ENCODE assay signal across 30 mouse cellular contexts in the genomic region with DNA sequence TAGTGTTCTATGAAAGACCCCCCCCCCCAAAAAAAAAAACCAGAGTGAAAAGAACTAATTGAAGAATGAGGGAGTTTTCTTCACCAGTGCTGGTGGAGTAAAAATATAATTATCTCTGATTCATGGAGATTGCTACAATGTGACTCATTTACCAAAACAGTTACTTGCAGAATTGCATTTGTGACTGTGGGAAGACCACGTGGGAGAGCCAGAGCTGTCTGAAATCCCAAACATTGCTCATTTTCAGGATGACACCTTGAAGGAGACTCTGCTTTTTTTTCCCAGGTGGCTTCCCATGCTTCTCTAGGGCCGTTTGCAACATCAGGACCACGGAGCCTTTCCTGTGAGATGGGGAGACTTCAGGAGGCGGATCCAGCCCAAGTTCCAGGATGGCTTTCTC.
DNase-seq lines count a peak whose midpoint lies in the region; ATAC-seq and TF ChIP-seq lines count a peak whose summit lies in the region.
"Had no signal": no experiment of that assay in that cellular context is flagged by ENCODE, and none has a peak within 500 bp of the region (broad histone marks: within the 10 kb centered on the region; RNA-seq: fewer than 3 reads in every experiment).

No protein-coding gene starts in this region.

- TF ChIP-seq CTCF in intestine, postnatal 0 days (IDR thresholded peaks at IDR 0.05; ENCODE audit: low read depth) = no peak
- no peak for TF ChIP-seq CTCF in layer of hippocampus, adult 2 months (conservative IDR thresholded peaks at IDR 0.05)

- no peaks in the 10 kb centered on the region for H3K27me3 ChIP-seq in intestine, postnatal 0 days (replicated peaks; ENCODE audit: control insufficient read depth, insufficient read depth, low read length)
- H3K27me3 ChIP-seq: embryonic facial prominence, embryonic 15.5 days; kidney, embryonic 15.5 days; liver, embryonic 15.5 days; lung, embryonic 15.5 days; neural tube, embryonic 12.5 days had no signal

- no peak for DNase-seq in frontal cortex, postnatal 14 days (ENCODE audit: low spot score in 2 of 2)
- peak; percentile 26 to 28 for DNase-seq in left cerebral cortex, postnatal 14 days (ENCODE audit: low spot score in 2 of 2)
- DNase-seq in left cerebral cortex, postnatal 10 days (ENCODE audit: extremely low spot score in 1 of 2, low spot score in 2 of 2) = no peak
- DNase-seq in NIH3T3 (ENCODE audit: low read depth) = peak; percentile 52
- DNase-seq in left cerebral cortex, postnatal 36 days (ENCODE audit: low spot score in 2 of 2) = peak; percentile 10 to 16
- DNase-seq in layer of hippocampus, adult 2 months (ENCODE audit: low spot score in 2 of 2) = no peak
- DNase-seq: adrenal gland, postnatal 10 days; cerebellum, adult 8-10 months; gastrocnemius, postnatal 25 days; heart, adult 18-20 months; kidney, adult 11 months; kidney, postnatal 4 days; layer of hippocampus, adult 9-11 months; liver; lung, postnatal 36 days; midbrain, embryonic 14.5 days; spleen, adult 18-20 months; thymus, postnatal 25 days had no signal

- no peak overlapping the region for H3K4me2 ChIP-seq in intestine, postnatal 0 days (replicated peaks; ENCODE audit: low read depth)
- H3K4me2 ChIP-seq: embryonic facial prominence, embryonic 15.5 days; hindbrain, embryonic 12.5 days; kidney, embryonic 15.5 days; liver, embryonic 15.5 days; lung, embryonic 15.5 days; neural tube, embryonic 12.5 days had no signal

- WGBS in intestine, postnatal 0 days = 49% methylated on average over 4 of the region's 4 CpGs

- H3K9ac ChIP-seq in intestine, postnatal 0 days (ENCODE audit: low read depth, low read length) = no peak overlapping the region
- H3K9ac ChIP-seq: embryonic facial prominence, embryonic 15.5 days; hindbrain, embryonic 12.5 days; kidney, embryonic 15.5 days; liver, embryonic 15.5 days; lung, embryonic 15.5 days; neural tube, embryonic 12.5 days had no signal

- H3K4me3 ChIP-seq in intestine, postnatal 0 days (ENCODE audit: low read depth, low read length) = no peak overlapping the region
- no peak overlapping the region for H3K4me3 ChIP-seq in layer of hippocampus, adult 2 months
- H3K4me3 ChIP-seq: embryonic facial prominence, embryonic 15.5 days; forebrain, embryonic 10.5 days; hindbrain, embryonic 12.5 days; kidney, embryonic 15.5 days; limb, embryonic 10.5 days; liver, embryonic 15.5 days; lung, embryonic 15.5 days; neural tube, embryonic 12.5 days had no signal

- H3K4me1 ChIP-seq in intestine, postnatal 0 days (replicated peaks; ENCODE audit: control insufficient read depth, insufficient read depth, low read length) = no peaks in the 10 kb centered on the region
- H3K4me1 ChIP-seq: embryonic facial prominence, embryonic 15.5 days; kidney, embryonic 15.5 days; limb, embryonic 10.5 days; liver, embryonic 15.5 days; lung, embryonic 15.5 days; neural tube, embryonic 12.5 days had no signal

- ATAC-seq in frontal cortex, adult (ENCODE audit: low TSS enrichment) = peak; percentile 91
- ATAC-seq in intestine, postnatal 0 days = no peak
- ATAC-seq: CD4-positive, CD25-positive, alpha-beta regulatory T cell, adult 4 months; forebrain, embryonic 16.5 days had no signal

- H3K9me3 ChIP-seq in intestine, postnatal 0 days (ENCODE audit: control insufficient read depth) = no peaks in the 10 kb centered on the region
- H3K9me3 ChIP-seq: embryonic facial prominence, embryonic 15.5 days; forebrain, embryonic 10.5 days; hindbrain, embryonic 12.5 days; kidney, embryonic 15.5 days; limb, embryonic 10.5 days; liver, embryonic 15.5 days; lung, embryonic 15.5 days; neural tube, embryonic 12.5 days had no signal

- H3K36me3 ChIP-seq in intestine, postnatal 0 days (ENCODE audit: control insufficient read depth, insufficient read depth) = no peaks in the 10 kb centered on the region
- H3K36me3 ChIP-seq: embryonic facial prominence, embryonic 15.5 days; forebrain, embryonic 10.5 days; hindbrain, embryonic 12.5 days; kidney, embryonic 15.5 days; limb, embryonic 10.5 days; liver, embryonic 15.5 days; lung, embryonic 15.5 days; neural tube, embryonic 12.5 days had no signal

- no peak overlapping the region for H3K27ac ChIP-seq in intestine, postnatal 0 days (ENCODE audit: low read depth, low read length)
- H3K27ac ChIP-seq in layer of hippocampus, adult 2 months = no peak overlapping the region
- H3K27ac ChIP-seq: embryonic facial prominence, embryonic 15.5 days; forebrain, embryonic 10.5 days; hindbrain, embryonic 12.5 days; kidney, embryonic 15.5 days; limb, embryonic 10.5 days; liver, embryonic 15.5 days; lung, embryonic 15.5 days; neural tube, embryonic 12.5 days had no signal

- intact Hi-C loops in left cerebral cortex, postnatal 14 days (cut with DNase I) = no loop called here
- intact Hi-C loops in left cerebral cortex, postnatal 10 days (cut with DNase I) = no loop called here
- intact Hi-C loops in left cerebral cortex, postnatal 36 days (cut with DNase I) = no loop called here

Comparison
In these comparisons a context has a peak if more than half of its experiments do, and no peak if none do; other contexts are left out.
1. DNase-seq: peak in left cerebral cortex, postnatal 14 days (2 of 2), NIH3T3 (single experiment) and left cerebral cortex, postnatal 36 days (2 of 2); none in frontal cortex, postnatal 14 days (0 of 2), left cerebral cortex, postnatal 10 days (0 of 2) and layer of hippocampus, adult 2 months (0 of 2).